Mouse (Mus musculus) thymus, adult 2 months (tissue): ENCODE measurements around the gene D630036H23Rik. TPM values are rescaled to one million over a fixed set of nuclear protein-coding genes. Genes with fewer than 3 reads are reported as not detected.

ENCODE experiments used
- DNase-seq: peaks from one replicate; pipeline ENCODE4 v3.0.0; 2021
- H3K27ac ChIP-seq: fragments of 200-500 bp; 2 replicates; pipeline ENCODE4 v1.5.1; 2012; ENCODE audit warnings: low read length, control low read depth; ENCODE audit not compliant: control insufficient read depth, insufficient read depth
- H3K27me3 ChIP-seq: fragments of 200-500 bp; 2 replicates; pipeline ENCODE4 v1.6.1; 2012; ENCODE audit warnings: mild to moderate bottlenecking, low read length, moderate library complexity, mixed read lengths; ENCODE audit not compliant: control insufficient read depth, insufficient read depth
- H3K36me3 ChIP-seq: fragments of 200-500 bp; 2 replicates; pipeline ENCODE4 v1.6.1; 2012; ENCODE audit warnings: mild to moderate bottlenecking, low read length, moderate library complexity; ENCODE audit not compliant: control insufficient read depth, insufficient read depth
- H3K4me1 ChIP-seq: fragments of 200-500 bp; replicated peaks from 2 replicates; pipeline ENCODE4 v1.6.1; 2012; ENCODE audit warnings: low read length; ENCODE audit not compliant: control insufficient read depth, insufficient read depth
- H3K4me3 ChIP-seq: fragments of 200-500 bp; 2 replicates; pipeline ENCODE4 v1.5.1; 2012; ENCODE audit warnings: mild to moderate bottlenecking, low read length, control low read depth, moderate library complexity; ENCODE audit not compliant: control insufficient read depth, insufficient read depth
- CTCF ChIP-seq: fragments of 200-500 bp; IDR thresholded peaks from 2 replicates; pipeline ENCODE4 v1.5.1; 2012; ENCODE audit warnings: mild to moderate bottlenecking, control low read depth, low read length, moderate library complexity, borderline replicate concordance; ENCODE audit not compliant: control insufficient read depth, poor library complexity, insufficient read depth; ENCODE audit errors: extremely low read depth
- POLR2A ChIP-seq: fragments of 200-500 bp; IDR thresholded peaks from 2 replicates; pipeline ENCODE4 v1.6.1; 2012; ENCODE audit warnings: mild to moderate bottlenecking, low read length, control low read depth, moderate library complexity; ENCODE audit not compliant: control insufficient read depth, poor library complexity, insufficient read depth; ENCODE audit errors: extremely low read depth
- WGBS: fragments of 180-500 bp; shearing (Covaris S2); methylation state at CpG from one replicate; pipeline ENCODE4 v1.1.7; 2018; 5-methylcytosine and 5-hydroxymethylcytosine counted together
- polyA plus RNA-seq: library from polyadenylated mRNA; depleted of rRNA; stranded (reverse); fragments of >200 nt; gene quantifications from 2 replicates; pipeline ENCODE4 v1.2.3, GENCODE M21; 2012; rRNA removed

Gene D630036H23Rik
- 0.50 and 0.66 TPM in 2 replicates for polyA plus RNA-seq

DNA sequence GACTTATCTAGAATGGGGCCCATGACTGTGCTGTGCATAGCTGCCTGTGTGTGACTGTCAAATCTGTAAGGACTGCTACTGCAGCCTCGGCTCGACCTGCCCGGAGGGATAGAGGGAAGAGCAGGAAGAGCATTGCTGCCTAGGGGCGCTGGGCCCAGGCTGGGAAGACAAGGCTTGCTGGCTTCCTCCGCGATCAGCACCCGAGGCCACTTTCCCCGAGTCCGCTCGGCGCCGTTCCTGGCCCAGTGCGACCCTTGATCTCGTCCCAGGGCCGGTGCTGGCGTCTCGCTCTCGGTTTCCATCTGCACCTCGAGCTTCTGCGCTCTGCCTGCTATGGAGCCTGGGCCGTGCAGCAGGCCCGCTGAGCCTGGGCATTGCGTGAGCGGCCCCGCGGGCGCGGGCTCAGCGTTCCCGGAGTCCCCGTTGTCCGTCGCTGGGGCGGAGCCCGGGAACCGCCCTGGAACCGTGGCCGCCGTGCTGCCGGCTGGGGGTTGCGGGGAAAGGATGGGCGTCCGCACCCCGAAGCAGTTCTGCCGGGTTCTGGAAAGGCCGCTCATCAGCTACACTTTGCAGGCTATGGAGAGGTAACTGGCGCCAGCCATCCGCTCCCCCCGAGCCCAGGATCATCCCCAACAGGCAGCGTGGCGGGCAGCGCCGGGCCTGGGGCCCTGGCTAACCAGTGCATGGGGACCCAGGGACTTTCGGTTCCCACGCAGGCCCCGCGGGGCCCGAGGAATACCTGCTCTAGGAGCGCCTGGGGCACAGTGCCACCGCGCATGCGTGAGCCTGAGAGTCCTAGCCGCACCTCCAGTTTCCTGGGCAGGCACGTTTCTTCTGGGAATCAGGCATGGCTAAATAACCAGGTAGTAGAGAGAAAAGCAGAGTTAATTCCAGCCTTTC is at the start of gene D630036H23Rik, which contains the start of gene Ispd:
Gene D630036H23Rik, minus strand, starts transcription at position 741 of the 900 bp plus-strand sequence.
Gene Ispd, plus strand, starts transcription at position 10 of the 900 bp plus-strand sequence.
- Histone ChIP-seq H3K4me1 (0 out of 2 replicates have a peak, but pooled peaks cover 2% of the 10 kb centered on the region), H3K36me3 (no peaks in the 10 kb centered on the region), H3K27ac (no peak within 1 kb of the TSS), H3K4me3 (peak within 1 kb of the TSS; percentile 76), H3K27me3 (no peaks in the 10 kb centered on the region)
- peak; percentile 78 for DNase-seq
- TF ChIP-seq CTCF: no peak
- no peak for TF ChIP-seq POLR2A
- under 1% methylated on average over 64 of the region's 64 CpGs for WGBS

DNA sequence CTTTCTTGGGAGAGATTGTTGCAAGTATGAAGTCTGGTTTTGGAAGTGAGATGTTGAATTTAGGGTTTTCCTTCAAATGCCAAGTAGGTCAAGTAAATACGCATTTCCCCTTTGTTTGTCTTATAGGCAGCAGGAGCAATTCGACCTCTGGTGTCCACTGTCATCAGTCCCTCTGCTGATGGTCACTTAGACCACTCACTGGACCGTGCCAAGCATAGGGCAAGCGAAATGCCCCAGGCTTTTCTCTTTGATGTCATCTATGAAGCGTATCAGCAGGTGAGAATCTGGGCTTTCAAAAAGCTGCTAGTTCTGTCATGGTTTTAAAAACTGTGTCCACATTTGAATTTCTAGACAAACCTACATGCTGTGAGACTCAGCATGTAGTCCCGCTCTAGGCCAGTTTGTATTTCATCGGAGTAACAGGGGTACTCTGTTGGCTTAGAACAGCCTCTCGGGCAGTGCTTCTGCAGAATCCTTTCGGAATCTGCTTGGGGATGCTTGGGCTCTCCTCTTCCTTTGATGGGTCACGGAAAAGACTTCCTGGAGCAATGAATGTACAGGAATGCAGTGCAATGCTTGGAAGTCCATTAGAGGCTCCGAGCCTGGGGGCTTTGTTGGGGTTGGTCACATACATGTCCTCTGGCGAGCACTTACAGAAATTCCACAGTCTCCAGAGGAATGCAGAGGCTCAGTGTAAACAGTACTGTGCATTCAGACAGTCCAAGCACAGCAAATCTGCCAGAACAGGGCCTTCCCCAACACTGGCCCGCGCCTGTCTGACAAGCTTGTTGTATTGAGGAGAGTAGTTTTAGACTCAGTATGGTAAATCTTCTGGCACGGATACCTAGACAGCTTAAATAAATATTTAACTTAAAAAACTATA is 44.4 kb upstream of the D630036H23Rik start:
- TF ChIP-seq CTCF (no peak), POLR2A (no peak)
- 93% methylated on average over 15 of the region's 15 CpGs for WGBS
- Histone ChIP-seq H3K36me3 (no peaks in the 10 kb centered on the region), H3K27ac (no peak overlapping the region), H3K27me3 (no peaks in the 10 kb centered on the region), H3K4me3 (no peak overlapping the region), H3K4me1 (no peaks in the 10 kb centered on the region)
- DNase-seq: no peak

DNA sequence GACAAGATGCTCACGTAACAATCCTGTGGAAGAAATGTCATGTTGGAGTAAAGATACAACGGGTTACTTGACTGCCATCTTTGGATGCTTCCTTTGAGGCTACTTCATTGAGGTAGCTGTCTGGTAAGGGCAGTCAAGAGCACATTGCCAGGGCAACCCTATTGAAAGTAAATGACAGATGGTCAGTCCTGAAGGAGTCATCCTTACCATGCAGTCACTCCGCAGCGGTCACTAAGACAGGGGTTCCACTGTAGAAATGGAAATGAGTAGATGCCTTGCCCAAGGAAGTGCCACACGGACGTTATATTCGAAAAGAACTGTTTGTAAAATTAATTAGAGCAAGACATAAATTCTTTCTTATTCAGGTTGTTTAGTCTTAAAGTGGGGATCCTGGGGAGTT is 43.3 kb upstream of the D630036H23Rik start:
- TF ChIP-seq CTCF (no peak), POLR2A (no peak)
- DNase-seq: no peak
- Histone ChIP-seq H3K27ac (no peak overlapping the region), H3K36me3 (no peaks in the 10 kb centered on the region), H3K4me1 (no peaks in the 10 kb centered on the region), H3K27me3 (no peaks in the 10 kb centered on the region), H3K4me3 (no peak overlapping the region)
- 97% methylated on average over 7 of the region's 7 CpGs for WGBS

DNA sequence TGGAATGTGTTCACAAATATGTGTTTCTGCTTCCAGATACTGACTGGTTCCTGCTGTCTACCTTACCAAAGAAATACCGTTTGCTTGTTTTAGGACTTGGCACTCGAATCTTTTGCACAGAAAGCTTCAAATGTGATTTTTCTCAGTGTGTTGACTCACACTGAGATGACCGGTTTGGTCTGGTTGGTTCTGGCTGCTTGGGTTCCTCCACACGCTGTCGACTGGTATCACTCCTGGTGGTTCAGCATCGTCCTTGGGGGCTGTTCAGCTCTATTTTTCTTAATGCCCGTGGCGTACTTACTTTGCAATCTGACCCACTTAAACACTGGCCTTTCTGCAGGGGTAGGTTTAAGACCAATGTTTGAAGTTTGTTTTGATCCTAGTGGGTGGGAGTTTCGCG is 41.7 kb upstream of the D630036H23Rik start:
- no peaks in the 10 kb centered on the region for H3K4me1 ChIP-seq
- H3K27me3 ChIP-seq: no peaks in the 10 kb centered on the region
- H3K27ac ChIP-seq: no peak overlapping the region
- H3K36me3 ChIP-seq: no peaks in the 10 kb centered on the region
- WGBS: 95% methylated on average over 10 of the region's 10 CpGs
- H3K4me3 ChIP-seq: no peak overlapping the region
- DNase-seq: no peak
- TF ChIP-seq POLR2A (no peak), CTCF (no peak)

DNA sequence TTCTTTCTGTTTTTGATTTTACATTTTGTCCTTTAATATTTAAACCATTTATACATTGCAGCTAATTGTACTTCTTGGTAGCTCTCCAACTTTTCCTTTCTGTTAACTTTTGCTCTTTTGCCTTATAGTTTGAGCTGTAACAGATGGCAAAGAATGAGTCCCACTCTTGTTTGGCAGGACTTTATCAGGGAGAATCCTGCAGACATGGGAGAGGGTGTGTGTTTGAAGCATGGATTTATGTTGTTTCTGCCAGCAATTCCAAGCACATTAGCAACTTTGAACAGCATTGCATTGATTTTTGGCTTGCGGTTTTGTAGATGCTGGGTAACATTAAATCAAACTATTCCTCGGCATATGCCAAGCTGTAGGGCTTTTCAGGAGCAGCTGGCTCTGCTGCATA is 13.1 kb upstream of the D630036H23Rik start:
- H3K27me3 ChIP-seq: no peaks in the 10 kb centered on the region
- DNase-seq: no peak
- TF ChIP-seq CTCF: no peak
- TF ChIP-seq POLR2A: no peak
- H3K27ac ChIP-seq: no peak overlapping the region
- 99% methylated on average over 2 of the region's 2 CpGs for WGBS
- H3K4me1 ChIP-seq: no peaks in the 10 kb centered on the region
- no peaks in the 10 kb centered on the region for H3K36me3 ChIP-seq
- no peak overlapping the region for H3K4me3 ChIP-seq

DNA sequence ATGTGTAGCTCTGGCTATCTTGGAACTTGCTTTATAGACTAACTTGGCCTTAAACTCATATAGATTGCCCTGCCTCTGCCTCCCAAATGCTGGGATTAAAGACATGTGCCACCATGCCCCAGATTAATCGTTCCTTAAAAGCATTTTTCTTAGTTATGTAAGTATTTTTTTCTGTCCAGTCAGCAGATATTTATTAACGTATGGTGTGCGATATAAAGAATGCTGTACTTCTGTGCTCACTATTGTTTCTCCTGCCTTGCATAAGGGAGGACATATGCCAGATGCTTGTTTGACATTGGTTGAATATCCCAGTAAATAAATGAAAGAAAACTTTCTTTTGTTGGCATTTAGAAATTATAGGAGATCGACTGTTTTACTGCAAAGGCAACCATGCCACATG is 5.0 kb upstream of the D630036H23Rik start:
- Histone ChIP-seq H3K27ac (no peak overlapping the region), H3K4me1 (no peaks in the 10 kb centered on the region), H3K4me3 (no peak overlapping the region), H3K27me3 (no peaks in the 10 kb centered on the region), H3K36me3 (no peaks in the 10 kb centered on the region)
- no peak for DNase-seq
- 96% methylated on average over 4 of the region's 4 CpGs for WGBS
- TF ChIP-seq CTCF (no peak), POLR2A (no peak)
